Mouse (Mus musculus): ENCODE results near the gene Selenon. TPM values are rescaled to one million over a fixed set of nuclear protein-coding genes. Genes with fewer than 3 reads are reported as not detected.

Selenon gene
- polyA plus RNA-seq, 1 experiment from 2014 or later, result 19.8 TPM

- no peak for ATAC-seq (ENCODE audit: insufficient number of reproducible peaks, low FRiP score, low TSS enrichment, low read depth)
- Histone ChIP-seq H3K4me3 (replicated peaks) (no peak overlapping the region), H3K36me3 (peaks cover 67% of the 10 kb centered on the region), H3K4me2 (replicated peaks) (no peak overlapping the region), H3K9me3 (replicated peaks) (no peaks in the 10 kb centered on the region), H3K27ac (replicated peaks) (no peak overlapping the region), H3K4me1 (peaks cover 8% of the 10 kb centered on the region), H3K9ac (no peak overlapping the region), H3K27me3 (no peaks in the 10 kb centered on the region)
- 88% methylated on average over 9 of the region's 9 CpGs for WGBS
Measured at GRCm38 (mm10) chr4:134542726-134543125, 9.2 kb downstream of the Selenon start.

DNA sequence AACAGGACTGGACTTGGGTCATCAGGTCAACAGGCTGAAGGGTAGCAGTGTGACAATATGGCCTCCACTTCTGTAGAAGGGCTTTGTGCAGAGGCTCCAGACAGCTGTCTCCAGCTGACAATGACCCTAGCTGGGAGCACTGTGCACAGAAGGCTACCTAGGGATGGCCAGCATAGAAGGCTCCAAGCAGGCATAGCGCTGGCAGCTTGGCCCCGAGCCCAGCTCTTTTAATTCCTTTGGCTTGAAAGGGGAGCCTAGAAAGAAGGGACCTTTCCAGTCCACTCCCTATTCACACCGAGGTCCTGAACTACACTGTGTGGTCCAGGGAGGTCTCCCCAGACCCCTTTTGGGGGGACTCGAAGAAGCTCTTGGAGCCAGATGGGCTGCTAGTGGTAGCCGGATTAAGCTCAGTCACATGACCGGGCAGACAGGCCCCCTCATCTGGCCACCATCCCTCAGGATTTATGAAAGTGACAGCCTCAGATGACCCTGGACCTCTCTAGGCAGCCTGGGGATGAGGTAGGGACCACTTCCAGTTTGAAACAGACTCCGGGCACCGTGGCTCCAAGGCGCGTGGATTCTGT lies 12.9 kb downstream of the Selenon start:
- H3K4me2 ChIP-seq (replicated peaks), result no peak overlapping the region
- no peak overlapping the region for H3K9ac ChIP-seq
- no peak for ATAC-seq (ENCODE audit: insufficient number of reproducible peaks, low FRiP score, low TSS enrichment, low read depth)
- peaks cover 45% of the 10 kb centered on the region for H3K36me3 ChIP-seq
- no peak overlapping the region for H3K27ac ChIP-seq (replicated peaks)
- WGBS, result 79% methylated on average over 10 of the region's 10 CpGs
- H3K9me3 ChIP-seq (replicated peaks), result no peaks in the 10 kb centered on the region
- H3K4me3 ChIP-seq (replicated peaks), result no peak overlapping the region
- H3K27me3 ChIP-seq, result no peaks in the 10 kb centered on the region
- H3K4me1 ChIP-seq, result peaks cover 11% of the 10 kb centered on the region

DNA sequence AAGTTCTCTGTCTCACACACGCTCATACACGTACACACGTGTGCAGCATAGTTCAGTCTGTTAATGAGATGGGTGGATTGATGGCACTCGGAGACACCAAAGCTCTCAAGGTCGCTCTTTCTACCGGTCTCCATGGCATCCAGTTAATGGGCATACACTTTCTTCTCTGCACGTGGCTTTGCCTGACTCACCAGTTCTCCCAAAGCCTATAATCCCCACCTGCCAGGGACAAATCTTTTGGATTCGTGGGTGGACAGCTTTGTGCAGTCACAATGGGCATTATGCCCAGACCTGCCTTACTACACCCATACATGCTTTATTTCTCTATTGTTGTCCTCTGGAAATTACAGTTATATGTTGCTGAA lies 16.2 kb downstream of the Selenon start:
- WGBS, result 7% methylated on average over 8 of the region's 8 CpGs
- no peaks in the 10 kb centered on the region for H3K9me3 ChIP-seq (replicated peaks)
- H3K27me3 ChIP-seq, result no peaks in the 10 kb centered on the region
- H3K4me1 ChIP-seq, result peaks cover 26% of the 10 kb centered on the region
- H3K36me3 ChIP-seq, result peaks cover 38% of the 10 kb centered on the region
- peak overlapping the region; percentile 98 for H3K4me3 ChIP-seq (replicated peaks)
- H3K4me2 ChIP-seq (replicated peaks), result peak overlapping the region; percentile 95
- H3K27ac ChIP-seq (replicated peaks), result peak overlapping the region; percentile 93
- peak overlapping the region; percentile 80; the same call in 1 of the 2 replicates for H3K9ac ChIP-seq
- ATAC-seq (ENCODE audit: insufficient number of reproducible peaks, low FRiP score, low TSS enrichment, low read depth), result no peak; the same call in 1 of the 2 replicates

DNA sequence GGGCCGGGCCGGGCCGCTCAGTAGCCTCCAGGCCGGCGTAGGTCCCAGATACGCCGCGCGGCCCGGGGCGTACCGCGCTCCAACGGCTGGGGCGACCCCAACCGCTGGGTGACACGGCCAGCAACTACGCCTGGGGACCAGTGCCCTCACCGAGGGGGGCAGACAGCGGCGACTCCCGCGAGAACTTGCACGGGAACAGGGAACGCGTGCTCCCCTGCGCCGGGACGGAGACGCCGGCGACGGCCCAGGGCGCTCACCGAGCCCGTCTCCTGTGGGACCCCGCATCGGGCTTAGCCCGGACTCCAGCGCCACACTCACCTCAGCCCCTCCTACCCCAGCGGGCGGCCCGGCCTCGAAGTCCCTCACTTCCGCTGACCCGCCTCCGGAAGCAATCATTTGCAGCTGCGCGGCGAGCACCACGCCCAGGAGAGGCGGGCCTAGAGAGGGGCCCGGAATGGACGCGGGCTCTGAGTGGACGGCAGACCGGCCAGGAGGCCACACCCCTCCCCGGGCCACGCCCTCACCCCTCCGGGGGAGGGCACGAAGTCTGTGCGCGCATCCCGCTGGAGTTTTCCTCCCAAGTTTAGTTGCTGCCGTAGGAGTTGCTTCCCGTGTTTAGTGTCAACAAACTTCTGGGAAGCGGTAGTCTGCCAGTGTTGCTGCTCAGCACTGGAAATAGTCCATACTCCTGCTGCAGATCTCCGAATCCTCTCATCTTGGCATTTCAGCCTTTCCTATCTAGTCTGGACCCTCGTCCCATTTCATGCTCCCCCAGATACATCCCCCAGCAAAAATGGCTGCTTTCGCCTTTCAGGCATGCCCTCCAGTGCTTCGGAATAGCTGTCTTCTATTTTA lies 16.8 kb downstream of the Selenon start, which contains the start of gene Mtfr1l:
TSS of gene Mtfr1l (minus strand) at position 456 of the 855 bp plus-strand sequence.
- no peaks in the 10 kb centered on the region for H3K27me3 ChIP-seq
- WGBS, result under 1% methylated on average over 71 of the region's 71 CpGs
- no peaks in the 10 kb centered on the region for H3K9me3 ChIP-seq (replicated peaks)
- H3K9ac ChIP-seq, result peak within 1 kb of the TSS; percentile 80
- H3K36me3 ChIP-seq, result peaks cover 38% of the 10 kb centered on the region
- peaks cover 26% of the 10 kb centered on the region for H3K4me1 ChIP-seq
- peak within 1 kb of the TSS; percentile 98 for H3K4me3 ChIP-seq (replicated peaks)
- H3K27ac ChIP-seq (replicated peaks), result peak within 1 kb of the TSS; percentile 93
- H3K4me2 ChIP-seq (replicated peaks), result peak within 1 kb of the TSS; percentile 95
- ATAC-seq (ENCODE audit: insufficient number of reproducible peaks, low FRiP score, low TSS enrichment, low read depth), result peak; percentile 96

DNA sequence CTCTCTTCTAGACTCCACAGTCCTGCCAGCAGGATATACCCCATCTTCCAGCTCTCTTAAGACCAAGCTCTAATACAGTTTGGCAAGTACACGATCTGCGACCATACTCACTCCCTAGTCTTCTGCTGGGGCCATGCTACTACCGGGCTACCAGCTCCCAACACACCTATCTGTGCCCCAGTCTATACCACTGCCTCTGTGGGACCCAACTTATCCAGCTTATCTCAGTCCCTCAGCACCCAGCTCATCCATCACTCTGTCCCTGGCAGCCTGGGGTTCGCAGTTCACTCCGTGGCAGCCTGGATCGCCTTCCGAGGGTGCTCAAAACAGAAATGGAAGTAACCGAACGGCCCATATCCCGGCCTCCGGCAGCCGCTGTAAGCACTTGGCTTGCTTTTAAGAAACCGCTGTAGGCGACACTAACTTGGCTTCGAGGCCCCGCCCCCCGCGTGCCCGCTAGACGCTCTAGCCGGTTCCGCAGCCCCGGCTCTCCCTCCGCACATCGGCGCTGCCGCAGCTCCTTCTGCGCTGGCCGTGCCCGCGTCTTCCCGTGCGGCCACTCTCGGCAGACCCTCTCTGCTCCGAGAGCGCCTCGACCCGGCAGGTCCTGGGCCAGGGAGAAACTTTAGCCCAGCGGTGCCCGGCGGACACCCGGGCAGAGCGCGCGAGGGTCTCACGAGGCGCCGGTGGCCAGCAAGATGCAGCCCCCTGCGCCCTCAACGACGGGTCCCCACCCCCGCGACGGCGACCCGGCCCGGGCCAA lies 17.7 kb downstream of the Selenon start:
- H3K9me3 ChIP-seq (replicated peaks), result no peaks in the 10 kb centered on the region
- H3K36me3 ChIP-seq, result peaks cover 38% of the 10 kb centered on the region
- no peak for ATAC-seq (ENCODE audit: insufficient number of reproducible peaks, low FRiP score, low TSS enrichment, low read depth)
- peak overlapping the region; percentile 95 for H3K4me2 ChIP-seq (replicated peaks)
- peak overlapping the region; percentile 93 for H3K27ac ChIP-seq (replicated peaks)
- under 1% methylated on average over 57 of the region's 57 CpGs for WGBS
- peaks cover 26% of the 10 kb centered on the region for H3K4me1 ChIP-seq
- H3K9ac ChIP-seq, result peak overlapping the region; percentile 80
- no peaks in the 10 kb centered on the region for H3K27me3 ChIP-seq
- H3K4me3 ChIP-seq (replicated peaks), result peak overlapping the region; percentile 98

GRCm38 (mm10) chr4:134533421-134533820 lies 18.5 kb downstream of the Selenon start:
- H3K4me3 ChIP-seq (replicated peaks), result peak overlapping the region; percentile 98; the same call in 1 of the 2 replicates
- H3K9ac ChIP-seq, result no peak overlapping the region

DNA sequence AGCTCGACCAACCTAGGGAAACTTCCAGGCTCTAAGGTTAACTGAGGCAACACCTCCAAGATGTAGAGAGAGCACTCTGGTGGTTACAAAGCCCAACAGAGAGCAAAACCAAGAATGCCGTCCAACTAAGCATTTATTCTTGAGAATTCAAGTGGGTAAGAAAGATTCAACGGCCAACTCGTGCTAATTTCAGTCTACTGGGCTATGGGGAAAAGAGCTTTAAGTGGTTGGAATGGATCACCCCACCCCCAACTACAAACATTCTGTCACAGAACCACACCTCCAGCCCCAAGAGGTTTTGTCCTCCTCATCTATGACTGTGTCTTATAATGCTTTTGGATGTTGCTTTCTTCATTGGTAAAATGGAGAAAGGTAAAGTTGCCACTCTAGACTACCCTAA lies 19.0 kb downstream of the Selenon start:
- H3K27ac ChIP-seq (replicated peaks), result no peak overlapping the region

More at GRCm38 (mm10) chr4:134533421-134533820, 18.5 kb downstream of the Selenon start:
- no peak overlapping the region for H3K27ac ChIP-seq (replicated peaks)
- 75% methylated on average over 4 of the region's 4 CpGs for WGBS
- H3K4me1 ChIP-seq, result peaks cover 26% of the 10 kb centered on the region
- no peak for ATAC-seq (ENCODE audit: insufficient number of reproducible peaks, low FRiP score, low TSS enrichment, low read depth)
- no peaks in the 10 kb centered on the region for H3K9me3 ChIP-seq (replicated peaks)
- no peaks in the 10 kb centered on the region for H3K27me3 ChIP-seq
- H3K36me3 ChIP-seq, result peaks cover 41% of the 10 kb centered on the region
- peak overlapping the region; percentile 95 for H3K4me2 ChIP-seq (replicated peaks)

GRCm38 (mm10) chr4:134526220-134526619 lies 25.7 kb downstream of the Selenon start:
- Histone ChIP-seq H3K9me3 (replicated peaks) (no peaks in the 10 kb centered on the region), H3K4me3 (replicated peaks) (no peak overlapping the region), H3K4me1 (no peaks in the 10 kb centered on the region), H3K4me2 (replicated peaks) (no peak overlapping the region), H3K9ac (no peak overlapping the region), H3K27ac (replicated peaks) (no peak overlapping the region), H3K27me3 (no peaks in the 10 kb centered on the region), H3K36me3 (peaks cover 78% of the 10 kb centered on the region)
- ATAC-seq (ENCODE audit: insufficient number of reproducible peaks, low FRiP score, low TSS enrichment, low read depth), result no peak
- 68% methylated on average over 5 of the region's 5 CpGs for WGBS

More for the DNA sequence above, 19.0 kb downstream of the Selenon start:
- no peak for ATAC-seq (ENCODE audit: insufficient number of reproducible peaks, low FRiP score, low TSS enrichment, low read depth)
- no peak overlapping the region for H3K9ac ChIP-seq
- no peaks in the 10 kb centered on the region for H3K9me3 ChIP-seq (replicated peaks)
- H3K36me3 ChIP-seq, result peaks cover 43% of the 10 kb centered on the region
- no peak overlapping the region for H3K4me2 ChIP-seq (replicated peaks)
- H3K4me1 ChIP-seq, result peaks cover 26% of the 10 kb centered on the region
- WGBS, result 75% methylated on average over 4 of the region's 4 CpGs
- no peak overlapping the region for H3K4me3 ChIP-seq (replicated peaks)
- H3K27me3 ChIP-seq, result no peaks in the 10 kb centered on the region

DNA sequence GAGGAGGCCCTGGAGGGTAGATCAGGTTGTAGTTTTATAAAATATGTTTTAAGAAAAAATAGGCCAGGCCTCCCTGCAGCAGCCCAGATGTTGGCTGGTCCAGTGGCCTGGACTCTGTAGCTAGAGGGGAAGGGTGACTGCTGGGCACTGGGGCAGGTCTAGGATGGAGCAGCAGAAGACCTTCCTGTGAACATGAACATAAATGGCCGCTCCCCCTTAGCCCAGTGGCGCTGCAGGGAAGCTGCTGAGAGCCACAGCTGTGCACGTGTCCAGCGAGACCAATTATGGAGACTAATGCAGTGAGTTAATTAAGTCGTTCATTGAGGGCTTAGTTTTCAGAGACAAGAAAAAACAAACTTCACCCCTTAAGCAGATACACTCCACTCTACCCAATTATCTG lies 26.2 kb downstream of the Selenon start:
- Histone ChIP-seq H3K4me2 (replicated peaks) (no peak overlapping the region), H3K36me3 (peaks cover 74% of the 10 kb centered on the region), H3K4me3 (replicated peaks) (no peak overlapping the region), H3K9ac (no peak overlapping the region), H3K27ac (replicated peaks) (no peak overlapping the region), H3K4me1 (no peaks in the 10 kb centered on the region), H3K9me3 (replicated peaks) (no peaks in the 10 kb centered on the region), H3K27me3 (no peaks in the 10 kb centered on the region)
- 65% methylated on average over 5 of the region's 5 CpGs for WGBS
- 0 out of 2 replicates have a peak, but pooled peaks have one; percentile 61 for ATAC-seq (ENCODE audit: insufficient number of reproducible peaks, low FRiP score, low TSS enrichment, low read depth)

DNA sequence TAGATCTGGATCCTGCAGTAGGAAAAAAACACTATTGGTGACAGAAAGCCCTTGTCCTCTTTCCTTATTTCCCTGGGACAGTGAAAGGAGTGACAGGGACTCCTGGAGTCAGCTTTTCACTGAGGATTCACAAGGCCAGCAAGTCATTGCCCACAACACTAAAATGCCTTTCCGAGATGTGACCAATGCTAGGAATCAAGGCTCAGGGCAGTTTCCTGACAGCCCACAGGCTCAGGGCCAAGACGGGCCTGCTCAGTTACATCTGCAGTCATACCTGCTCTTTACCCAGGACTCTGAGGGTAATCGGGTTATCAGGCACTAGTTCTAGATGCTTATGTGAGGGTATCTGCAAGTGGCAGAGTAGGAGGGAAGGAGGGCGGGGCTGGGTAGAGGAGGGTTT lies 28.5 kb downstream of the Selenon start:
- Histone ChIP-seq H3K4me3 (replicated peaks) (no peak overlapping the region), H3K9ac (no peak overlapping the region), H3K36me3 (peaks cover 50% of the 10 kb centered on the region), H3K9me3 (replicated peaks) (no peaks in the 10 kb centered on the region), H3K27ac (replicated peaks) (no peak overlapping the region), H3K4me1 (no peaks in the 10 kb centered on the region), H3K4me2 (replicated peaks) (no peak overlapping the region), H3K27me3 (no peaks in the 10 kb centered on the region)
- 88% methylated on average over 4 of the region's 4 CpGs for WGBS
- ATAC-seq (ENCODE audit: insufficient number of reproducible peaks, low FRiP score, low TSS enrichment, low read depth), result no peak

DNA sequence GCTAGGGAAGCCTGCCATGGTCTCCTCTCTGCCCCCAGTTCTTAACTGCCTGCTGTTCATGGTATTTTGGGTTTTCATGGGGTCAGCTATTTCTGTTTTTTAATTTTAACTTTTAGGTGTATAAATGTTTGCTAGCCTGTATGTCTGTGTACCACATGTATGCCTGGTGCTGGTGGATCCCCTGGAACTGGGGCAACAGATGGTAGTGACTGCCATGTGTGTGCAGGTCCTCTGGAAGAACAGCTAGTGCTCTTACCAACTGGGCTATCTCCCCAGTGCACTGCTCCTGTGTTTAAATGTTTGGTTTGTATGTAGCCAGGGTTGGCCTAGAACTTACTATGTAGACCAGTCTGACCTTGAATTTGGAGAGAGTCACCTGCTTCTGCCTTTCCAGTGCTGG lies 32.7 kb downstream of the Selenon start:
- no peak for ATAC-seq (ENCODE audit: insufficient number of reproducible peaks, low FRiP score, low TSS enrichment, low read depth)
- H3K4me2 ChIP-seq (replicated peaks), result no peak overlapping the region
- H3K36me3 ChIP-seq, result peaks cover 12% of the 10 kb centered on the region; the same call in 1 of the 2 replicates

More for the DNA sequence above, 32.7 kb downstream of the Selenon start:
- no peaks in the 10 kb centered on the region for H3K9me3 ChIP-seq (replicated peaks)
- no peaks in the 10 kb centered on the region for H3K27me3 ChIP-seq
- no peak overlapping the region for H3K4me3 ChIP-seq (replicated peaks)
- no peak overlapping the region for H3K27ac ChIP-seq (replicated peaks)
- no peak overlapping the region for H3K9ac ChIP-seq
- H3K4me1 ChIP-seq, result peaks cover 13% of the 10 kb centered on the region; the same call in 1 of the 2 replicates

Data from embryonic facial prominence, embryonic 15.5 days (tissue).